Mouse (Mus musculus) MN1 (cell line): ENCODE data around the gene Otor.

Experiments
- DNase-seq: peaks from one replicate; pipeline ENCODE4 v3.0.0-alpha.2; 2016; ENCODE audit warnings: low spot score

The Otor gene

GRCm38 (mm10) chr2:143078198-143078851 lies at the start of gene Otor:
TSS of gene Otor (plus strand) at chr2:143078473.
- peak; percentile 15 for DNase-seq

DNA sequence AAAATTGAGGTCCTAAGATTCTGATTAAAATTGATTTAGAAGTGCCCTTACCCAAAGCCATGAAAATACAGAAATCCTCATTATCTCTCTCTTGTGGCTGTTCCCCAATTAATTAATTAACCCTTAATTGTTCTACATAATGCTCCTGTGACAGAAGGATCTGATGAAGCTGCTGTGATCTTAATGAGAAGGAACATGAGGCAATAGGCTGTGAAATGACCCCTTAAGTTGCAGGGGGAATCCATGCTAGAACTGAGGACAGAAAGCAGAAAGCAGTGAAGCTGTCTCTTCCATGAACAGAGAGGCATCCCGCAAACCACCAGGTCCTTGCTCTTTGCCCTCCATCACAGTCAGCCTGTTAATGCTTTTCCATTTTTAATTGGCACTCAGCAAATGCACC lies 47.0 kb upstream of the Otor start:
- no peak for DNase-seq

- DNase-seq, result no peak
Observed at GRCm38 (mm10) chr2:143032378-143033255, 45.7 kb upstream of the Otor start.

DNA sequence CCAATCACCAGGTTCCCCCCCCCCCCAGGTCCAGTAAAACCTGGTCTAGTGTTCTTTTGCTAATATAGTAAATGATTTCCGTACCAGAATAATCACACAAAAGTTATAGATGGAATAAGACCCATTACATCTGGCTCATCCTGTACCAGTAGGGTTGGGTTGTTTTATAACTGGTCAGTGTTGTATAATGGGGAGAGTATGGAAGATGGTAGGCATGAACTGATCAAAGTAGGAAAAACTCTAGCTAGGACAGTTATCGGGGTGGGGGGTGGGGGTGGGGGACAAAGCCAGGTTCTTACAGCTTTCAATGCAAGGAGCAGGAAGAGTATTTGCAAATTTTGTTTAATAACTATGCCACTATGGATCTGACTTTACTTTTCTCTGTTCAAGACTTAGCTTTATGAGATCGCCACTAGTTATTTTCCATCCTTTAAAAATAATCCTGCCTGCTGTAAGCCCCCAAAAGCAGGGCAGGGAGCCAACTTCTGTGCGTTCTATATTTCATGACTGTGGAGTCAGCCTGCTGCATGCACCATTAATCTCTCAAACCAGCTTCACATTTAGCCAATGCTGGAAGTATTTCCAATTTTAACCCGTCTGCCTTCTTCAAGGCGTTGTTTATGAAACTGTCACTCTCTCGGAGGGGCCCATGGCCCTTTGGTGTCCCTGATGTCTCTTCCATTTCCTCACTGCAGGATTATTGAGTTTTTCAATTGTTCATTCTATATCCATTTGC lies 43.8 kb upstream of the Otor start:
- DNase-seq, result no peak

DNA sequence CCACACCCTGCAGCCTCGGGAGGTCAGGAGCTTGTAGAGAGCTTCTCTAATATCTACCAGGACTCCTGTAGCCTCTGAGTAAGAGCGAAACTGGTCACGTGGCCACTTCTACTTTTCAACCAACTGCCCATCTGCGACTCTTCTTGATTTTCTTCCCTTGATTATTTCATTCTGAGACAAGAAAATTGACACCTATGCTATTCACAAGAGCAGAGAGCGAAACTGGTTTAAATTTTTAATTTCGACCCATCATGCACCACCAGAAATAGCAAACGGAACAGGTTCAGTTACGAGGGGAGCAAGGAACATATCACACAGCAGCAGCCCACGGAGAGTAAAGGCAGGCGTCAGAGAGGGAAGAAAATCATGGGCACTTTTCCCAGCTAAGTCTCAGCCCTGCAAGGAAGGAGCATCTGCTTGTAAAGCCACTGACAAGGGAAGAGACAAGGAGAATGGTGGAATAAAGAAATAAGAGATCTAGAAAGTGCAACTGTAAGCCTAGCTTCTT lies 43.1 kb upstream of the Otor start:
- no peak for DNase-seq

GRCm38 (mm10) chr2:143041596-143041995 lies 36.7 kb upstream of the Otor start:
- no peak for DNase-seq

GRCm38 (mm10) chr2:143055251-143055650 lies 23.0 kb upstream of the Otor start:
- DNase-seq, result no peak

- no peak for DNase-seq
Observed at GRCm38 (mm10) chr2:143056736-143057135, 21.5 kb upstream of the Otor start.

DNA sequence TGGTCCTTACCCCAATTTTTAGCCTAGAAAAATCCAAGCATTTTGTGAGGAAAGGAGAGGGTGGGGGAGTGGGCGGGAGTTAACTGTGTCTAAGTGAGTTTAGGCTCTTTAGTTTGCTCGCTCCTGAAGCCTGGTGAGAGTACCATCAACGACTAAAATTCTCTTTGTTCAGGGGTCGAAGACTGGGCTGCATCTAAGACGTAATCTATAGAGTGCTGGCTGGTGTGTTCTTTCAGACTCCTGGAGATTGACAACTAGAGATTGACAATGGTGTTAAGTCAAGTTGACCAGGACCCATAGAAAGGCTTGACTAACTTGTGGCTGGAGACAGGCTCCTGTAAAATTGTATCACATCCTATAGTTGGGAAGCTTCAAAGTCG lies 15.9 kb upstream of the Otor start:
- no peak for DNase-seq

GRCm38 (mm10) chr2:143062812-143063792 lies 15.2 kb upstream of the Otor start, which contains the start of gene Snrpb2:
TSS of gene Snrpb2 (plus strand) at chr2:143063039.
- peak; percentile 93 for DNase-seq

DNA sequence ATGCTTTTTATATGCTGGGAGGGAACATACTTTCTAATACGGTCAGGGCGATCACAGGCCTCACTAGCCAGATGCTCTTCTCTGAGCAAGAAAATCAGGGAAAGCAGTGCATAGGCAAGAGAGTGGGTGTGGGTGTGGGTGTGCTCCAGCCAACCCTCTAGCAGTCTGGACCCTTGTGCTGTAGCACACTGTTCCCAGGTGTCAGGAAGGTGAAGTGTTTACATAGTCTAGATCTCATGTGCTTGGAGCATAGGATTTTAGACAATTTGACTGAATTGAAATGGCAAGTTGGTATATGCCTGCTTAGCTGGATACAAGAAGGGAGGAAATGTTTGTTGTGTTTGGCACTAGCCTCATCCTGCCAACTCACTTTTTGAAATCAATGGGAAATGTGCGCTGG lies 12.4 kb upstream of the Otor start:
- DNase-seq, result no peak

DNA sequence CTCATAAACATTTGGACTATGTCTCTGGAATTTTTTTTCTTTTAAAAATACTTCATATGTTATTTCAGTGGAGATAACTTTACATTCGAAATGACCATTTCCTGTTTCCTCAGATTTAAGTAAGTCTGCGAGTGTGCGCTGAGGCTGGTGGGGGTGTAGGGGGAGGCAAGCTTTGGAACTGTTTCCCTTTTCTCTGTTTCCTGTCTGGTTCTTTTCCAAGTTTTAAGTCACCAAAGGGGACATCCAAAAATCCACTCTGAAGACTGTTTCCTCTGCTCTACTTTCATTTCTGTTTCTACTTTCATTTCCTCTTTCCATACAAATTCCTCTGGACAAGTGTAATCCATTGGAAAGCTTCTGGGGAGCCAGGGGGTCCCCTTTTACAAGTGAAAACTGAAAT lies 3.4 kb downstream of the Otor start:
- DNase-seq, result no peak

DNA sequence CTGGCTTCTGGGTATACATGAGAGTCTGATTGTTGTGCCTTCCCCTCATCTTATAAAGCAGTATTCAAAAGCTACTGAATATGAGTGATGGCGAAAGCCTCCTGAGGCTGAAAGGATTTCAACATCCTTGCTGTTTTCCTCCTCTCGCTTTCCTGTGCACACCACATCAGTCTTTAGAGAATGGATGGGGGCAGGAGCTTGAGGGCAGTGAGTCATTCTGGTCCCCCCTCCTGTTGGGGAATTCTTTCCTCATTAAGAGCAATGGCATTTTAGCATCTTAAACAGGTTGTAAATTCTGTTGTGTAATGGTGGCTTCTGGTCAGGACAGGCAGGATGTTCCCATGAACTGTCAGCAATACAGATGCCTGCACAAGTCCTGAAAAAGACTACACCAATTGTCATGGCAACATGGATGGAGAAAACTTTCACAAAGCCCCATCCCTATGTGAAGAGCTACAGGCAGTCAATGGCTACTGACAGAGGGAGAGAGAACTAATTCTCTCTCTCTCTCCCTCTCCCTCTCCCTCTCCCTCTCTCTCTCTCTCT lies 6.7 kb downstream of the Otor start:
- no peak for DNase-seq

DNA sequence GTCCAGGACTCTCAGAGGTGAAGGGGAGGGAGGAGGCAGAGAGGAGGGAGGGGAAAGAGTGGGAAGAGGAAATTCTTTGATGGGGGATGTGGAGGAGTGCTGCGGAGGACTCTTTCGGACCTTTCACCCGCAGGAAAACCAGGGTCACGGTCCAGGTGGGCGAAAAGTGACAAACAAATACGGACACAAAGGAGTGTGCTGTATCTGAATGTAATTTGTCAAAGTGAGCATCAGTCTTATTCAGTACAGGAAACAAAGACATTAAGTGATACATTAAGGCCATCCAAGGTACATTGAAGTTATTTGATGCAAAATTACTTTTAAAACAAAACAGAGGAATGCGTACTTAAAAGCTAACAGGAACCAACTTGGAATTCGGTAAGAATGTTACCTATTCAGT lies 11.6 kb downstream of the Otor start:
- no peak for DNase-seq

DNA sequence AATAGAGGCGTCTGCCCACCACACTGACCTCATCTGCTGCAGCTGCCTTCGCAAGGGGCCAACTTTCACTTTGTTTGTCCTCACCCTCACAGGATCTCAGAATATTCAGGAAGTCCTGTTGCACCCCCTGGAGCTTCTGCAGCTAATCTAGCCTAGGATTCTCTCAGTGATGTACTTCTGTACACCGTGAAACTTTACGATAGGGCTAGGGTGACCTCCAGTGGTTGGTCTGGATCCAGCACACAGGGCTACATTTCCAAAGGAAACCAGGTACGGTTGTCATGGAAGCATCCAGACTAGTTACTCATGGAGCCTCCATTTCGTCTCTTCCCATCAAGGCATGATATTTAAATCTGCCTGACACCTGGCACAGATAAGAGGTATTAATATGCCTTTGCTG lies 15.5 kb downstream of the Otor start:
- peak; percentile 54 for DNase-seq

DNA sequence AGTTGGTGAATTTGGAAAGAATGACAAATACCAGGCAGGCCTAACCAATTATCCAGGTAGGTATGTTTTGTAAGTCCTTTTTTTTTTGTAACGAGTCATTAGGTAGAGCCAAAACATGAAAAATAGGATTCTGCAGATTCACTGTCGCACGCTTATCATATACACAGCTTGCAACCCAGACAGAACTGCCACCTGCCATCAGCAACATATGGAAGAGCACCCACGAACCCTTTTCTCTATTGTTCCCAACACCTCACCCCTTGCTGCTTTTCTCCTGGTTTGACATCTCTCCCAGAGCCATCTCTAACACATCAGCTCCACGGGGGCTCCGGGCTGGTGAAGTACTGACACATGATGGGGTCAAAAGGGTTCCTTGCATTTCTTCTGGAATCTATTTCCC lies 16.5 kb downstream of the Otor start:
- DNase-seq, result no peak

DNA sequence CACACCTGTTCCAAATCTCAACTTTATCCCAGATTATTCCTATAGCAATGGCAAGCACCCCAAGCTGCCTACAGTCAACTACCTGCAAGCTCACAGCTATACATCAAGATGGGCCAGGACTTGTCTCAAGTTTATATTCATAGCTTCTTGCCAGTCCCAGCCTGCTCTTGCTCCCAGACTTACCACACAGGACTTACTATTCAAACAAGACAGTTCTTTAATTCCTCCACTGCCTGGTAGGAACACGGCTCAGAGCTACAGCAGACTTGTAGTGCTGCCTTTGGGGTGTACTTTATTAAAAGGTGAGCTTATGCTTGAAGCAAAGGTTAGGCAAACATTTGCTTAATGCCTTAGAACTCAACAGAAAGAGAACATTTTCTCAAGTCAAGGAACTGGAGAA lies 18.9 kb downstream of the Otor start:
- no peak for DNase-seq

GRCm38 (mm10) chr2:143113859-143114258 lies 35.6 kb downstream of the Otor start:
- DNase-seq, result peak; percentile 54

DNA sequence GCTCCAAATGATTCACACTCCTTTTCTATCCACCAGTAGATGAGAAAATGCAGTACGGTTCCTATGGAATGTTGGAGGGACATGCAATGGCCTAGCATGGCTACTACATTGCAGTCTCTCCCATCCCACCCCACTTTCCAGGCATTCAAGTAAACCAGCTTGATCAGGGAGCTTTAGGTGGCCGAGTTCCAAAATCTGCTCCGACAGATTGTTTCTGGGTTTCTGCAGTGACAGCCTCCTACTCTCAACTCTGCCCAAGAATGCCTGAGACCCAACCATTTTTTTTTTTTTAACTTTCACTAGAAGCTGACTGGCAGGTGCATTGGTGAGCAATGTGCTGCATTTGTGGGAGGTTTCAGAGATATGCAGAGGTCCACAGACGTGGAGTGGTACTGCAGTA lies 36.4 kb downstream of the Otor start:
- DNase-seq, result no peak

DNA sequence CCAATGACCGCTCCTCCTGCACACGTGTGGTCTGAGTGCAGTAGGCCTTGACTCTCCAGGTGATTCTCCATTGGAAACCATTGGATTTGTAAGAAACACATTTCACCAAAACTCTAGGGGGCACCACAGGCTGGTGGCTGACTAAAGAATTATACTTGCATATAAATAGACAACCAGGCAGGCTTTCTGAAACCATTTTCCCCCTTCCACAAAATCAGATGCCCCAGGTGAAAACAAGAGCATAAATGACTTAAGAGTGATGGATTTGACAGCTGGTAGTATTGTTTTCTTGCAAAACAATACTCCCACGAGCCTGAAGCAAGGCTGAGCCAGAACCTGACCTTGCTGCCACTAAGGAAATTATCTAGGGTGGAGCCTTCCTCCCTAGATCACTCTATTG lies 39.2 kb downstream of the Otor start:
- DNase-seq, result no peak

GRCm38 (mm10) chr2:143118221-143118620 lies 39.9 kb downstream of the Otor start:
- DNase-seq, result no peak
